Mouse (Mus musculus) bone marrow, adult 2 months (tissue): ENCODE measurements around the gene Cd80. TPM values are rescaled to one million over a fixed set of nuclear protein-coding genes. Genes with fewer than 3 reads are reported as not detected.

Experiments used
- H3K27ac ChIP-seq: fragments of 200-500 bp; 2 replicates; pipeline ENCODE4 v1.5.1; 2012; ENCODE audit warnings: low read depth, mild to moderate bottlenecking, control low read depth, inconsistent platforms, low read length; ENCODE audit not compliant: control insufficient read depth, poor library complexity, insufficient read depth
- H3K4me1 ChIP-seq: fragments of 200-500 bp; 2 replicates; pipeline ENCODE4 v1.6.1; 2011; ENCODE audit warnings: low read length; ENCODE audit not compliant: control insufficient read depth, insufficient read depth
- H3K4me3 ChIP-seq: fragments of 200-500 bp; replicated peaks from 2 replicates; pipeline ENCODE3; 2011; ENCODE audit warnings: mild to moderate bottlenecking, low read depth, low read length, control low read depth; ENCODE audit not compliant: control insufficient read depth
- CTCF ChIP-seq: fragments of 200-500 bp; IDR thresholded peaks from 2 replicates; pipeline ENCODE4 v1.5.1; 2011; ENCODE audit warnings: low read length, control low read depth; ENCODE audit not compliant: control insufficient read depth, insufficient read depth
- POLR2A ChIP-seq: fragments of 200-500 bp; IDR thresholded peaks from 2 replicates; pipeline ENCODE4 v1.6.1; 2011; ENCODE audit warnings: low read depth, mild to moderate bottlenecking, control low read depth, low read length, borderline replicate concordance; ENCODE audit not compliant: control insufficient read depth
- WGBS: fragments of 180-500 bp; shearing (Covaris S2); methylation state at CpG from one replicate; pipeline ENCODE4 v1.1.7; 2018; 5-methylcytosine and 5-hydroxymethylcytosine counted together
- polyA plus RNA-seq: library from polyadenylated mRNA; stranded (reverse); fragments of >200 nt; gene quantifications from 2 replicates; pipeline ENCODE4 v1.2.4, GENCODE M21; 2011; ENCODE audit warnings: low replicate concordance; ENCODE audit not compliant: missing spikeins, insufficient read depth, insufficient read length

Cd80 gene
- 1.6 and 2.0 TPM in 2 replicates for polyA plus RNA-seq

GRCm38 (mm10) chr16:38455511-38456418 is at the start of gene Cd80:
Gene Cd80, plus strand, starts transcription at chr16:38455561.
- Histone ChIP-seq H3K4me3 (no peak within 1 kb of the TSS), H3K27ac (no peak within 1 kb of the TSS), H3K4me1 (no peaks in the 10 kb centered on the region)
- whole genome bisulfite sequencing = 74% methylated on average over 17 of the region's 17 CpGs
- TF ChIP-seq CTCF = no peak
- TF ChIP-seq POLR2A = no peak

DNA sequence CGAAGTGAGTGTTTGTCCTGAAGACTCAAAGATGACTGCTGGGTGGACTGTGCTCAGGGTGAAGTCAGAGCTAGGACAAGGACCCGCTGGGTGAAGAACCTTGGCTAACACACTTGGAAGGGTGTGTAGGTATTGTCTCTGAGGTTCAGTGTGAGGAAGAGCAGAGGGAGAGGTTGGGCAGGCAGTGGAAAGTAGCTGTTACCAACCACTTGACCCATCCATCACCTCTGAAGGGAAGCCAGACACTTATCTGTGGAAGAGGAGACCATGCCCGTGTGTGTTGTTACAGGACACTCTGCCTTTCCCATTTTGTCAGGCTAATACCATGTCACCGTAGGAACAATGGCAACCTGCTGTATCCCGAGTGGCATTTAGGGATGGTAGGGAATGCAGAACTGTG is 49.1 kb upstream of the Cd80 start:
- no peak for TF ChIP-seq POLR2A
- TF ChIP-seq CTCF = no peak
- WGBS = 88% methylated on average over 5 of the region's 5 CpGs
- no peak overlapping the region for H3K27ac ChIP-seq
- H3K4me3 ChIP-seq = no peak overlapping the region
- no peaks in the 10 kb centered on the region; the same call in 1 of the 2 replicates for H3K4me1 ChIP-seq

DNA sequence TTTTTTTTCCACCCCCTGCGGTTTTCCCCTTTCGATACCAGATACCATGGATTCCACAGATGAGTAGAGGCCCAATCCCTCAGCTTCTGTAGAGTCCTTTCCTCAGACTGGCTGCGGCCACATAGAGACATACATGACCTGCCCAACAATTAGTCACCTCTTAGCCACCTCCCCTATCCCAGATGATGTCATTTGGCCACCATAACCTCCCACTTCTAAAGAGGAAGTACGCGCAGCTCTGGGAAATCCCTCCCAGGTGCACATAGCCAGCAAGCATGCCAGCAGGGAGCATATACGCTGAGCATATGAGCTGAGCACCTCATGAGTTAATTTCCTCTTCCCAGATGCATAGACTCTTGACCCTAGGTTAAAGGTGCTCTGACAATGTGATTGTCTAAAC is 48.7 kb upstream of the Cd80 start:
- 67% methylated on average over 6 of the region's 6 CpGs for WGBS
- H3K4me3 ChIP-seq = no peak overlapping the region
- no peak overlapping the region for H3K27ac ChIP-seq
- TF ChIP-seq POLR2A (no peak), CTCF (no peak)
- no peaks in the 10 kb centered on the region; the same call in 1 of the 2 replicates for H3K4me1 ChIP-seq

- H3K27ac ChIP-seq = no peak overlapping the region
- 60% methylated on average over 5 of the region's 5 CpGs for WGBS
- H3K4me1 ChIP-seq = no peaks in the 10 kb centered on the region; the same call in 1 of the 2 replicates
- TF ChIP-seq CTCF (no peak), POLR2A (no peak)
- H3K4me3 ChIP-seq = no peak overlapping the region
Measured at GRCm38 (mm10) chr16:38407584-38407983, 47.8 kb upstream of the Cd80 start.

GRCm38 (mm10) chr16:38408416-38408815 is 46.9 kb upstream of the Cd80 start:
- Histone ChIP-seq H3K27ac (no peak overlapping the region), H3K4me1 (no peaks in the 10 kb centered on the region; the same call in 1 of the 2 replicates), H3K4me3 (no peak overlapping the region)
- 96% methylated on average over 8 of the region's 8 CpGs for WGBS
- TF ChIP-seq CTCF (no peak), POLR2A (no peak)

DNA sequence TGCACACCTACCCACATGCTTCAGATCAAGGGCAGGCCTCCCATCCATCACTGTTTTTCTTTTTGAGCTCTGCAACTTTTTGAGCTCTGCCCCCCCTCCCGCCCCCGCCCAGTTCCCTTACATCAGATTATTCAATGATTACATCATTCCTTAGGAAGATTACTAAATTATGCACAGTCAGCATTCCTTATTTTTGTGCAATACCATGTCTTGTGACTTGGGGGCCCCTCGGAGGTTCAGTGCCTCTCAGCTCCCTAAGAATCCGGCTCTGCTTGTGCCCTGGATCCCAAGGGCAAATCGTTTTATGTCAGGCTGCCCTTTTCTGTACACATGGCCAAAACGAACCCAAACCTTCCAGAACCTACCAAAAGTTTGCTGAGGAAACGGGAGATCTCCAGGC is 40.4 kb upstream of the Cd80 start:
- H3K4me1 ChIP-seq = peaks cover 1% of the 10 kb centered on the region; the same call in 1 of the 2 replicates
- 54% methylated on average over 7 of the region's 7 CpGs for WGBS
- TF ChIP-seq CTCF (no peak), POLR2A (no peak)
- no peak overlapping the region for H3K4me3 ChIP-seq
- no peak overlapping the region for H3K27ac ChIP-seq

DNA sequence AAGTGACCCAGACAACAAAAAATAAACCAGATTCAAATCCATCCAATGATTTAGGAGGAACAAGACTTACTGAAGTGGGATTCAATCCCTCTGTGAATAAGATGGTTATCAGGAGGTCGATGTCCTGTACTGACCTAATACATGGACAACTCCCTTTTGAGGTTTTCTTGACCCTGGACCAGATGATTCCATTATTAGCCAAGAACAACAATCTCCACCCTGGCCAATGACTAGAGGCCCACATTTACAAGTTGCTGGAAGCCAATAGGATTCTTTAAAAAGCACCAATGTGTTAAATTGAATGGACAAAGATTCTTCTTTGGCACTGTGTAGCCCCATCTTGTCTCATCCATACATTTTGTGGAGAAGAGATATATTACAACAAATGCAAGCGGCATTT is 30.0 kb upstream of the Cd80 start:
- 75% methylated on average over 2 of the region's 2 CpGs for WGBS
- no peak overlapping the region for H3K4me3 ChIP-seq
- H3K27ac ChIP-seq = no peak overlapping the region
- TF ChIP-seq CTCF (no peak), POLR2A (no peak)
- no peaks in the 10 kb centered on the region for H3K4me1 ChIP-seq

DNA sequence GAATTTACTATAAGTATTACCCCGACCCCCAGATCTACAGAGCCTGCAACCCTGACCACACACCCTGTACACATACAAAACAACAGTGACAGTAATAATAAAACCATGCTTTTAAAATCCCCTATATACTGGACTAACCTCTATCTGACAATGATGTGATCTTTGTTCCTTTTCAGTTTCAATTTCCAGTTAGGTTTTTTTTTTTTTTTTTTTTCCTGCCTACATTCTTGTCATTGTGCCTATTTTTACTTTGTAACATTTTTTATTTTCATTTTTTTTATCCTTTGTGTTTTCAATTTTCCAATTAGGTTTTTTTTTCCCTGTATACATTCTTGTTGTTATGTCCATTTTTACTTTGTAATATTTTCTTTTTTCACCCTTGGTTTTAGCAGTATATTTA is 29.6 kb upstream of the Cd80 start:
- 84% methylated on average over 1 of the region's 1 CpGs for WGBS
- no peak for TF ChIP-seq POLR2A
- TF ChIP-seq CTCF = no peak
- Histone ChIP-seq H3K4me3 (no peak overlapping the region), H3K4me1 (no peaks in the 10 kb centered on the region), H3K27ac (no peak overlapping the region)
